Mouse (Mus musculus) regulatory T cell (primary cell): ENCODE measurements around the gene Hoxc10.

Experiments
- in situ Hi-C: fragments of 300-600 bp; cut with MboI, MseI; formaldehyde crosslinking; loops from one replicate; pipeline ENCODE4 v1.15.1; 2025; ENCODE audit warnings: high pct_unique_total_duplicates

The Hoxc10 gene

GRCm38 (mm10) chr15:102967312-102967510, 615 bp downstream of the Hoxc10 start, which contains the start of gene Hoxc5:
Gene Hoxc5, plus strand, starts transcription at chr15:102967443.
- in situ Hi-C loops, result loop anchor here (5.0 kb wide), 1 partner anchor 340 kb away; no protein-coding TSS in a partner anchor

DNA sequence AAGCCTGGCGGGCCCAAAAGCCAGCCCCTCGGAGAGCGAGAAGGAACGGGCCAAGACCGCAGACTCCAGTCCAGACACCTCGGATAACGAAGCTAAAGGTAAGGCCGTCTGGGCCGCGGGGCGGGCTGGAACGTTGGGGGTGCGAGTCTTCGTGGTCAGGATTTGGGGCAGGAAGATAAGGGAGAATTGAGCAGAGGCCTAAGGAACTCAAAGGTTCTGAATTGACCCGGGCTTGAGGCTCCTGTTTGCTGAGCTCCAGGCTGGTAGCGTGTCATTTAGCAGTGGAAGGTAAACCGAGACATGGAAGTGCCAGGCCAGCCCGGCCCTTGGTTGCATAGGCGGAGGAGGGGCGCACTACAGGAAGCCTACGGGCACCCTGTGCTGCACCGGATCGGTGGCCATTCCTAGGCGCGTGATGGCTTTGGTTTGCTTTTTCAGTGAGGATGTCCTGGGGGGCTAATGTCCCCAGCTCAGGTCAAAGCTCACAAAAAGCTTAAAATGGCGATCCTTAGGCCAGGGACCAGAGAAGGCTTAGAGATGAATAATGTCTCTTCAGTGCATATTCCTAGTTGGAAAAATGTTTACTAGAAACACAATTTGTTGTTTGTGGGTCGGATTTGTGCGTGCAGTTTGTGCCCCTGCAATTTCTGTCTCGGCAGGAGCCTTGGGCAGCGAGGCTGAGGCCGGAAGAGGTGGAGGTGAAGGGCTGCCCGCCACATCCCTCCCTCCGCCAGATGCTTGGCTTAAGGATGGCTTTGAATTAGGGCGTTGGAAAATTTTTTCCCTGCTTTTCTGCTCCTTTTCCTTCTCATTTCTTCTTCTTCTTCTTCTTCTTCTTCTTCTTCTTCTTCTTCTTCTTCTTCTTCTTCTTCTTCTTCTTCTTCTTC, 1.2 kb downstream of the Hoxc10 start:
- in situ Hi-C loops, result loop anchor here (5.0 kb wide), 1 partner anchor 340 kb away; no protein-coding TSS in a partner anchor

DNA sequence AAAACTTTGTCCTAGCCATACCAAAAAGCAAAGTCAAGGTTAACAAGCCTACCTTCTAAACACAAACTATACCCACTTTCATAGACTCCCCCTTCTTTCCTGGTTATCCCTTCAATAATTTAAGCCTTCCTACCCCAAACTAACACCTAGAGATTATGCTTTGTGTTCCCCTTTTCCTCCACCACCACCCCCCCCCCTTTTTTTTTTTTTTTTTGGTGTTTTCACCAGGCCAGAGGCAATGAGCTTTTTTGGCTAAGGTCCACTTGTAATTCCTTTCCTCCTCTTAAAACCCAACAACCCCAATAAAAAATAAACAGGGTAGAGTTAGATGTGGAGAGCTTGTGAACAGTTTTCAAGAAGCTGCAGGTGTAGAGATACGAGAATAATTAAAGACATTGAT, 2.7 kb downstream of the Hoxc10 start:
- in situ Hi-C loops, result loop anchor here (5.0 kb wide), 1 partner anchor 338 kb away; no protein-coding TSS in a partner anchor

GRCm38 (mm10) chr15:102970740-102971139, 4.1 kb downstream of the Hoxc10 start:
- in situ Hi-C loops, result no loop called here

DNA sequence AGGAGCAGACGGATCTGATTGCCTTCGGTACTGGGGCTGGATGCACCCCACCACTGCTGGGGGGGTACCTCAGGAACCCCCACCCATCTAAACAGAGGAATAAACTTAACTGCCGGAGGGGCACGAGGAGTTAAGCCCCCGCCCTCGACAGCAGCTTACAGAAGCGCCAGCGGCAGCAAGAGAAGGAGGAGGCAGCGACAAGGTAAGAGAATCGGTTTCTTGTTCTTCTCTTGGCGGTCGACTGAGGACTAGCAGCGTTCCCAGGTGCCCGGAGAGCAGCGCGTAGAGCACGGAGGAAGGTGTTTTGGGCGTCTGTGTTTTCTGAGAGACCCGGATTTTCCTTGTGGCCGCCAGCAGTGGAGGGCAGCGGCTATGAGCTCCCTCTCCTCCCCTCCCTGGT, 5.7 kb downstream of the Hoxc10 start:
- in situ Hi-C loops, result no loop called here

- in situ Hi-C loops, result no loop called here
These were observed 6.2 kb downstream of the Hoxc10 start for GRCm38 (mm10) chr15:102972753-102973152.

- in situ Hi-C loops, result no loop called here
These were observed 8.4 kb downstream of the Hoxc10 start for GRCm38 (mm10) chr15:102975034-102975433.

DNA sequence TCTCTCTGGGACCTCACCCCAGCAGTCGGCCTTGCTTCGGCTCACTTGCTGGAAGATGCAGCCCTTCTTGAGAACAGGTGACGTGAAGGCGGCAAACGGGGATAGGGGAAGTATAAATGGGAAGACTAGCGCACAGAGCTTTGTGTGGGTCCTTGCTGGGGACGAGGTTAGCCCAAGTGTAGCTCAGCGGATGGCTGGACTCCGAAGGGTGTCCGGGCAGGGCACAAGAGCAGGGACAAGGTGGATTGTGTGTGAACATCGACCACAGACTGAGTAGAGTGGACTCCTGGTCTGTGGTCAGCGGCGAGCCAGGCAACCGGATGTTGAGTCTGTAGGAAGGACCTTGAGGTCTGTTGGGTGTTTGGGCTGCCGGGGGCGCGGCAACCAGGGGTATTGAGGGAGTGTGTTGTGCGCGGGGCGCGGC, 9.1 kb downstream of the Hoxc10 start:
- in situ Hi-C loops, result no loop called here

DNA sequence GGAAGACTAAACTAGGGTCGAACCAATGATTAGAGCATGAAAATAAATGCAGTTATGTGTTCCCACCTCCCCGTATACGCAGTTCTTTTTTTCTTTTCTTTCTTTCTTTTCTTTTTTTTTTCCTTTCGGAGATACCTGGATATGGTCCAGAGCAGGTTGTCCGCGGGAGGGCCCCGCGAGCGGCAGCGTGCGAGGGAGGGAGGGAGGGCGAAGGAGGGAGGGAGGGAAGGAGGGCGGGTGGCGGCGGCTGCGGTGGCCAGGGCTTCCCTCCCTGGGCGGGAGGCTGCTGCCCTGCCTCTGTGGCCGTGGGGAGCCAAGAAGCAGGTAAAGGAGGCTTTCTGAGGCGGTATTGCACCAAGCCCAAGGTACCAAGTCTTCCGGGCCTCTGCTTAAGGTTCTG, 9.6 kb downstream of the Hoxc10 start, which contains the start of gene Hoxc9:
Gene Hoxc9, plus strand, starts transcription at position 269 of the 400 bp plus-strand sequence.
- in situ Hi-C loops, result no loop called here

GRCm38 (mm10) chr15:102976631-102977422, 10.2 kb downstream of the Hoxc10 start:
- in situ Hi-C loops, result no loop called here

DNA sequence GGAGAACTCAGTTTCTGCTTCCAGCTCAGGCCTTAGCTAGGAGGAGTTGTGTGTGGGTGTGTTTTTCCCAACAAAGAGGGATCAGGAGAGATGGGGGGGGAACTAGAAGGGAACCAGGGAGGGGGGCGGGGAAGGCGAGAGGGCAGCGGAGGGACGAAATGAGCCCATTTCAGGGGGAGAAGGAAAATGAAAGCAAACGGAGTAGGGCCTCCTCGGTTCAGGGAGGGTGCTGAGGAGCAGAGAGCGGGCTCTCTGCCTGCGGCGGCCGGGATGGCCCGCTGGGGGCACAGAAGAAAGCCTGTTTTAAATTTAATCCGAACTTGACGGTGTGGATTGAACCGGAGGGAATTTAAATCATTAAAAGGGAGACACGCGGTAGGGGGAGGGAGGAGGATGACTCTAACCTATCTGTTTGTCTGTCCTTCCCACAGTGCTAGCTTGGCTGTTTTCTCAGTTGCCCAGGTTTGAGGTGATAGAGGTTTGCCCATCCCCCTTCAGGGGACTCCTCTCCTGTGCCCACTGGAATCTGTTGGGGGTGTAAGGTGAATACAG, 10.9 kb downstream of the Hoxc10 start:
- in situ Hi-C loops, result no loop called here

- in situ Hi-C loops, result no loop called here
These were observed 12.3 kb downstream of the Hoxc10 start for GRCm38 (mm10) chr15:102978615-102979515.

- in situ Hi-C loops, result no loop called here
These were observed 13.3 kb downstream of the Hoxc10 start for GRCm38 (mm10) chr15:102979936-102980335.

DNA sequence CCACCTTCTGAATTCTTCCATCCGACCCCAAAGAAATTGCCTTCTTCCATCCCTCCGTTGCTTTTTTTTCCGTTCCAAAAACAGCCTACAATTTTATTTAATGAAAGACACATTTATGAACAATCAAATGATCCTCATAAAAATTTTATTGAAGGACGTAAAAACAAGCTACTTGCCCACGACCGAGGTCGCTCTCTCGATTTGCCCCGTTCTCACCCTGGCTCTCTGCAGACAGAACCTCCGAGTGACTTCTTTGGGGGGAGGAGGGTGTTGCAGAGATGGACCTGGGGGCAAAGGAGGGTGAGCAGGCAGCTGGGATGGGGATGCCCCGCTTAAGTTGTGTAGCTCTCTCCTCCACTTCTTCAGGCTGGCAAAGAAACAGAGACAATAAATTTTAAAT, 13.8 kb downstream of the Hoxc10 start:
- in situ Hi-C loops, result no loop called here

DNA sequence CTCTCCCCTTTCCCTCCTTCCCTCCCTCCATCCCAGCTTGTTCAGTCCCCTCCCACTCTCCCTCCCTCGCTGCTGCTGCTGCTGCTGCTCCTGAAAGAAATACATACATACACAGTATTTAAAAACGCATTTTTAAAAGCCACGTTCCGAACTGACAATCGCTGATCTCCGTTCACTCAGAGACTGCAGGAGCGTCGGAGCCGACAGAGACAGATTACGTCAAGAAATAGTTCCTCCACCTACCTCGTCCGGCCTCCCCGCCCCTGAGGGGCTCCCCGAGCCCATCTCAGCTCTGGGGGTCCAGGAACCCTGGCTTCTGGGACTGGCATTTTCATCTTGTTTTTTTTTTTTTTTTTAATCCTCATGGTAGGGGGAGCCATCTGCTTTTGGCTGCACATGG, 14.3 kb downstream of the Hoxc10 start:
- in situ Hi-C loops, result no loop called here

DNA sequence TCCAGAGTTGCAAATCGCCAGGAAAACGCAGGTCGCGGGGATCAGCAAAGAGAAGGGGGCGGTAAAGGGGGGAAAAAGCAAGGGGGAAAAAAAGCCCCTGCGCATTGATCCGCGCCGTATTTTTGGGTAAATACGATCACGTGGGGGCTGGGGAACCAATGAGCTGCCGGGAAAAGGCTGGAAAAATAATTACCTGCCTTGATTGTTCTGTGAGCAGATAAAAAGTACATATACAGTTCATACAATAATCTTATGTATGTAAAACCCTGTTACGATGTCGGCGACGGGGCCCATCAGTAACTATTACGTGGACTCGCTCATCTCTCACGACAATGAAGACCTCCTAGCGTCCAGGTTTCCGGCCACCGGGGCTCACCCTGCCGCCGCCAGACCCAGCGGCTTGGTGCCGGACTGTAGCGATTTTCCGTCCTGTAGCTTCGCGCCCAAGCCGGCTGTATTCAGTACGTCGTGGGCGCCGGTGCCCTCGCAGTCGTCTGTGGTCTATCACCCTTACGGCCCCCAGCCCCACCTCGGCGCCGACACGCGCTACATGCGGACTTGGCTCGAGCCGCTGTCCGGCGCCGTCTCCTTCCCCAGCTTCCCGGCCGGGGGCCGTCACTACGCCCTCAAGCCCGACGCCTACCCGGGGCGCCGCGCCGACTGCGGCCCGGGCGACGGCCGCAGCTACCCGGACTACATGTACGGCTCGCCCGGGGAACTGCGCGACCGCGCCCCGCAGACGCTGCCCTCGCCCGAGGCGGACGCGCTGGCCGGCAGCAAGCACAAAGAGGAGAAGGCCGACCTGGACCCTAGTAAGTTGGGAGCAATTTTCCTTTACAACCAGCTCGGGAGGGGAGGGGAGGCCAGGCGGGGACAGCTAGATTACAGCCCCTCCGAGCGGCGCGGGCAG, 15.0 kb downstream of the Hoxc10 start:
- in situ Hi-C loops, result no loop called here

DNA sequence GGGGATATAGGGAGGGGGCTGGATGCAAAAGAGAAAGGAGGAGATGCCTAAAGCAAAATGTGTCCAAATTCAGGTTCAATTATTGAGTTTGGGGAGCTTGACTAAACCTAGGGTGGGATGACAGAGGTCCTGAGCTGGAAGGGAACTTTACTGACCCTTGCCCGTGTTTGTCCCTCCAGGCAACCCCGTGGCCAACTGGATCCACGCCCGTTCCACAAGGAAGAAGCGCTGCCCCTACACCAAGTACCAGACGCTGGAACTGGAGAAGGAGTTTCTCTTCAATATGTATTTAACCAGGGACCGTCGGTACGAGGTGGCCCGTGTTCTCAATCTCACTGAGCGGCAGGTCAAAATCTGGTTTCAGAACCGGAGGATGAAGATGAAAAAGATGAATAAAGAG, 17.1 kb downstream of the Hoxc10 start:
- in situ Hi-C loops, result no loop called here

DNA sequence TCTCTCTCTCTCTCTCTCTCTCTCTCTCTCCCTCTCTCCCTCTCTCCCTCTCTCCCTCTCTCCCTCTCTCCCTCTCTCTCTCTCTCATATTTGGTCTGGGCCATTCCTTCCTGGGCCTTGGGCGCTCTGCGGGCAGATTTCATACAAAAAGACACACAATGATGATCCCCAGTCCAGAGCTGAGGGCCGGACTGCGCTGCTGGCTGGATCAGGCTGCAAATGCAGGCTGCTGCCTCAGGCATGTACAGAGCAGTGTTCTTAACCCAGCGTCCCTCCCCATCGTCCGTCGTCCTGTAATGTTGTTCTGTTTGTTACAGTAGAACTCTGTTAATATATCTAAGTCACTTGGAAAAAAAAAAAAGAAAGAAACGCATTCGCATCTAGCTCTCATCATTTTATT, 17.9 kb downstream of the Hoxc10 start:
- in situ Hi-C loops, result no loop called here

GRCm38 (mm10) chr15:102984925-102985324, 18.3 kb downstream of the Hoxc10 start:
- in situ Hi-C loops, result loop anchor here (5.0 kb wide), 1 partner anchor 187 kb away; no protein-coding TSS in a partner anchor
